Mouse (Mus musculus): ENCODE data around the gene Krt28.

DNA sequence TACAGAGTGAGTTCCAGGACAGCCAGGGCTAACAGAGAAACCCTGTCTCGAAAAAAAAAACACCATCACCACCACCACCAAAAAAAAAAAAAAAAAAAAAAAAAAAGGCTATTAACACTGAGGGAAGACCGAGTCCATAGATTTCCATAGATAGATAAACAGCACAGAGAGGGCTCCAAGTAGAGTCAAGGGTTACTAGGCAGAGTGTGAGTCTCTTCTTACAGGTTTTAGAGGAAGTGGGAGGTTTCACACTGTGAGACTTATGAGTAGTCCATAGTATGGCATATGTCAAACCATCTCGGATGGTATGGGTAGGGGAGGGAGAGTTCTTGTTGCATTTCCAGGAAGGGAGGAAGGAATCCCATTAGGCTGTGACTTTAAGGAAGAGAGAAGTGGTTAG lies 23.4 kb upstream of the Krt28 start:
- TF ChIP-seq GATA1 (IDR thresholded peaks at IDR 0.05; ENCODE audit: low read length) (no peak), TAL1 (IDR thresholded peaks at IDR 0.05; ENCODE audit: low read length) (no peak)

All from erythroblast, embryonic 14.5 days (primary cell).